Mouse (Mus musculus) liver, embryonic 14.5 days (tissue): ENCODE results near the gene Prdx5. TPM values are rescaled to one million over a fixed set of nuclear protein-coding genes. Genes with fewer than 3 reads are reported as not detected.

ENCODE experiments used
- ATAC-seq: fragments of 200-750 bp; cut with Nextera tagmentation; 2 replicates; pipeline ENCODE4 v1.8.0; 2017; ENCODE audit warnings: moderate number of reproducible peaks, mild to moderate bottlenecking, moderate library complexity; ENCODE audit not compliant: insufficient read depth
- DNase-seq, 3 experiments: peaks; one replicate each; pipeline ENCODE4 v3.0.0-alpha.2; 2012 to 2013; ENCODE audit warnings: low read depth in 3 of 3, low spot score in 3 of 3
- H3K27ac ChIP-seq: fragments of 300-500 bp; sonication (generic); 2 replicates; pipeline ENCODE4 v1.5.1; 2014; ENCODE audit warnings: moderate library complexity, mild to moderate bottlenecking, control low read depth, inconsistent platforms
- H3K27me3 ChIP-seq: fragments of 300-500 bp; sonication (generic); 2 replicates; pipeline ENCODE4 v1.6.1; 2014; ENCODE audit warnings: mild to moderate bottlenecking, low read length, moderate library complexity; ENCODE audit not compliant: control insufficient read depth, insufficient read depth
- H3K36me3 ChIP-seq: fragments of 300-500 bp; sonication (generic); replicated peaks from 2 replicates; pipeline ENCODE4 v1.6.1; 2014; ENCODE audit warnings: low read depth; ENCODE audit not compliant: control insufficient read depth, insufficient read depth
- H3K4me1 ChIP-seq, 2 experiments: fragments of 200-500 bp in 1 of 2; fragments of 300-500 bp in 1 of 2; sonication (generic) in 1 of 2; replicated peaks; 2 replicates each; pipeline ENCODE4 v1.6.1; 2012 to 2014; ENCODE audit warnings: antibody characterized with exemption in 1 of 2, inconsistent platforms in 1 of 2, low read length in 1 of 2; ENCODE audit not compliant: control insufficient read depth in 2 of 2, insufficient read depth in 2 of 2
- H3K4me2 ChIP-seq: fragments of 300-500 bp; sonication (generic); 2 replicates; pipeline ENCODE4 v1.6.1; 2014; ENCODE audit warnings: low read depth, mild to moderate bottlenecking, control low read depth, moderate library complexity
- H3K4me3 ChIP-seq, 2 experiments: fragments of 200-500 bp in 1 of 2; fragments of 300-500 bp in 1 of 2; sonication (generic) in 1 of 2; 2 replicates each; pipeline ENCODE4 v1.5.1; 2012 to 2014; ENCODE audit warnings: low read depth in 2 of 2, low read length in 2 of 2, mild to moderate bottlenecking in 2 of 2, control low read depth in 1 of 2, inconsistent platforms in 1 of 2, moderate library complexity in 1 of 2; ENCODE audit not compliant: insufficient read depth in 1 of 2
- H3K9ac ChIP-seq: fragments of 300-500 bp; sonication (generic); replicated peaks from 2 replicates; pipeline ENCODE4 v1.6.1; 2014; ENCODE audit warnings: mild to moderate bottlenecking, control low read depth, moderate library complexity
- H3K9me3 ChIP-seq: fragments of 300-500 bp; sonication (generic); 2 replicates; pipeline ENCODE4 v1.6.1; 2016; ENCODE audit warnings: low read length, mixed read lengths; ENCODE audit not compliant: control insufficient read depth
- CTCF ChIP-seq: IDR thresholded peaks from 2 replicates; pipeline ENCODE4 v1.5.1; 2016; ENCODE audit warnings: antibody characterized with exemption, low read depth, control low read depth
- EP300 ChIP-seq: IDR thresholded peaks from 2 replicates; pipeline ENCODE4 v1.6.1; 2016; ENCODE audit warnings: antibody characterized with exemption, low read depth
- WGBS: fragments of 180-500 bp; shearing (Covaris S2); extraction: QIAGEN DNeasy Blood & Tissue Kit; methylation state at CpG from one replicate; pipeline ENCODE4 v1.1.7; 2014; ENCODE audit not compliant: insufficient replicate concordance; 5-methylcytosine and 5-hydroxymethylcytosine counted together
- polyA plus RNA-seq, 2 experiments: library from polyadenylated mRNA; depleted of rRNA in 1 of 2; stranded (reverse) in 1 of 2; unstranded in 1 of 2; fragments of >200 nt; fragmentation: Nextera tagmentation in 1 of 2; extraction: Ambion mirVana in 1 of 2; gene quantifications; 2 replicates each; pipeline versions ENCODE4 v1.2.1 to v1.2.3; 2012 to 2014

Prdx5 gene
- polyA plus RNA-seq, 2 experiments, result 54.9 to 87.2 TPM

DNA sequence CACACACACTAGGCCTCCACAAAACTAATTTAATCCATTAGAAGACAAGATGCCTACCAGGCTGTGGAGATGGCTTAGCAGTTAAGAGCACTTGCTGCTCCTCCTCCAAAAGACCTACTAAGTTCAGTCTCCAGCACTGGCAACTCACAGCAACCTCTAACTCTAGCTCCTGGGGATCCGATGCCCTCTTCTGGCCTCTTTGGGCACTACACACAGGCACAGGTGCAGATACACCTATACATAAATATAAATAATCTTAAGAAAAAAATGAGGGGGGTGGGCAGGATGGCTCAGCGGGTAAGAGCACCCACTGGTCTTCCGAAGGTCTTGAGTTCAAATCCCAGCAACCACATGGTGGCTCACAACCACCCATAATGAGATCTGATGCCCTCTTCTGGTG, 26.4 kb upstream of the Prdx5 start:
- Histone ChIP-seq H3K4me1 (peaks cover 3% of the 10 kb centered on the region in 2 experiments; a peak in 2 of 4 replicates), H3K4me2 (no peak overlapping the region), H3K9me3 (no peaks in the 10 kb centered on the region), H3K27ac (no peak overlapping the region), H3K9ac (no peak overlapping the region), H3K36me3 (no peaks in the 10 kb centered on the region), H3K27me3 (peaks cover 47% of the 10 kb centered on the region), H3K4me3 (no peak overlapping the region)
- WGBS, result 9% methylated on average over 3 of the region's 3 CpGs
- no peak for DNase-seq
- peak; percentile 75 for TF ChIP-seq CTCF
- TF ChIP-seq EP300, result no peak
- no peak for ATAC-seq

DNA sequence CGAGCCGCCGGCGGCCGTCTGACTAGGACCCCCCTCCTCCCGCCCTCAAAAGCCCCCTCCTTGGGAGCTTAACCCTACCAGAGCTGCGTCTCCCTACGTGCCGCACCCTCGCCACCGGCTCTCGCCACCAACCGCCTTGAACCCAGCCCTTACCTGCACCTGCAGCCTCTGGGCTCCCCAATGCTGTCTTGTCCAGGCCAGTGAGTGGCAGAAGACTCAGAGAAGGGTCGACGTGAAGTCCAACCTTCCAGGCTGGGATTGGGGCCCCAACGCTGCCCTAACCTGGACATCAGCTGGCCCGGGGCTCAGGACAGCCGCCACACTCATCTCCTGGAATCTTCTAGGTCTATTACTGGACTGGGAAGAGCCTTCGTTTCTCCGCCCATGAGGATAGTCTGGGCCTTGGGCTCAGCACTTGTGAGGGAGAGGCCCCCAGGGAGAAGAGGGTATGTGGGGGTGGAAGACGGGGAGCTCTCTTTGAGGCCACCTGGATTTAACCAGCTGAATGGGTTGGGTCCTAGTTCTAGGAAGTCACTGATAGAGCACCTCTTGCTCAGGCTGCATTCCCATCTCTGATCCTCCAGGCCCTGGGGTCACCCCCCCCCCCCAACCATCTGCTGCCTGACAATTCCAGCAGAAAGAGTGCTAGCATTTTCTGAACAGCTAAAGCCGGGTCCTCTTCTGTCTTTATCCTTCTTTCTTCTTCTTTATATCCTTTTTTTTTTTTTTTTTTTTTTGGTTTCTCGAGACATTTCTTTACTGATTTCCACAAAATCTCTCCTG, 24.5 kb upstream of the Prdx5 start, which contains the start of gene Kcnk4:
Gene Kcnk4 (minus strand): TSS at position 321 of the 783 bp plus-strand sequence.
- 0 out of 4 replicates have a peak within 1 kb of the TSS, but pooled peaks of 1 of the 2 experiments have one; percentile 12 for H3K4me3 ChIP-seq

DNA sequence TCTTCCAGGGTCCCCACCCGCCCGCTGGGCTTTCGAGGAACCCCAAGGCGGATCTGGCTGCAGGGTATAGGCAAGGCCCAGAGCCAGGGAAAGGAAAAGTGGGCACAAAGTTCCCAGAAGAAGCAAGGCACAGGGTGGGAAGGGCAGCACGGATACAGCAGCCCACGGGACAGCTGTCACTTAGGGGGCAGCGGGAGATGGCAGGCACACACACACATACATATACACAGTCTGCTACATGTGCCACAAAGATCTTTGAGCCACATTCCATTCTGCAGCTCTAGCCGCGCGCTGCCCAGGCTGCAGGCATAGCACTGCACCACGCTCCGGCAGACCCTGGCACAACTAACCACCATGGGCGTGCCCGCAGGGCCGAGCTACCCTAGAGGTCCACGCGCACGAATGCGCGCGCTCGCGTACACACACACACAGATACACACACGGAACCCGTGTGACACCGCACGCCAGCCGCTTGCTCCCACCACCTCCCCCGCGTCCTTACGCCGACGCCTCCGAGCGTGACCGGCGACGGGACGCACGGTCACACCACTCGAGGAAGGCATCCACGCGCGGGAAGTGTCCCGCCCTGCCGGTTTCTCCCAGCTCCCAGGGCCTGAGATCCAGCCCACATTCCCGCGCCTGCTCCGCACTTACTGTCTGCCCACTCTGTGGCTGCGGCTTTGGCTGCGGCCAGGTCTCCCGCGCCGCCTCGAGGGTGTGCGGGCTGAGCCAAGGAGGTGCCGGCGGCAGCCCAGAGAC, 23.7 kb upstream of the Prdx5 start:
- 8% methylated on average over 58 of the region's 58 CpGs for WGBS
- no peak for DNase-seq
- Histone ChIP-seq H3K4me3 (0 out of 4 replicates have a peak overlapping the region, but pooled peaks of 1 of the 2 experiments have one; percentile 12), H3K4me2 (peak overlapping the region; percentile 18), H3K9me3 (no peaks in the 10 kb centered on the region), H3K27me3 (peaks cover 68% of the 10 kb centered on the region), H3K27ac (no peak overlapping the region), H3K9ac (no peak overlapping the region), H3K4me1 (no peaks in the 10 kb centered on the region), H3K36me3 (no peaks in the 10 kb centered on the region)
- no peak for ATAC-seq
- TF ChIP-seq CTCF (no peak), EP300 (no peak)

More for the DNA sequence above, 24.5 kb upstream of the Prdx5 start, which contains the start of gene Kcnk4:
- TF ChIP-seq EP300 (no peak), CTCF (no peak)
- H3K9me3 ChIP-seq, result no peaks in the 10 kb centered on the region
- 12% methylated on average over 23 of the region's 23 CpGs for WGBS
- no peaks in the 10 kb centered on the region for H3K4me1 ChIP-seq
- H3K4me2 ChIP-seq, result peak within 1 kb of the TSS; percentile 18
- no peaks in the 10 kb centered on the region for H3K36me3 ChIP-seq
- H3K9ac ChIP-seq, result no peak within 1 kb of the TSS
- no peak for ATAC-seq
- DNase-seq, result no peak
- H3K27ac ChIP-seq, result no peak within 1 kb of the TSS
- peaks cover 61% of the 10 kb centered on the region for H3K27me3 ChIP-seq

DNA sequence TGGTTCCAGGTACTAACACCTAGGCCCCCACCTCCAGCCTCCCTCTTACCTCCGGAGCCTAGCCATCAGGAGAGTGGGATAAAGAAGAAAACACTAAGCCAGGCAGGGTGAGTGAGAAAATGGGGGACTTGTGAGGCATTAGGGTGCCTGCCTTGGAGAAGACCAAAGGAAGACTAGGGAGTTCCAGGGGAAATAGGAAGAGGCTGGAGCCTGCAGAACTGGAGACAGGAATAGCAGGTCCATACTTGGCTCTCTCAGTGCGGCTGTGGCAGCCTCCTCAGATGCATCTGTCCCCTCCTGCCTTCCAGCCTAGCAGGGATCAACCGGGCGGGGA, 23.2 kb upstream of the Prdx5 start:
- H3K4me2 ChIP-seq, result no peak overlapping the region
- H3K9me3 ChIP-seq, result no peaks in the 10 kb centered on the region
- H3K9ac ChIP-seq, result no peak overlapping the region
- no peak overlapping the region for H3K4me3 ChIP-seq
- WGBS, result 29% methylated on average over 4 of the region's 4 CpGs
- no peak overlapping the region for H3K27ac ChIP-seq
- ATAC-seq (no peak), DNase-seq (no peak)
- TF ChIP-seq EP300 (no peak), CTCF (no peak)
- no peaks in the 10 kb centered on the region for H3K4me1 ChIP-seq
- H3K27me3 ChIP-seq, result peaks cover 74% of the 10 kb centered on the region
- H3K36me3 ChIP-seq, result no peaks in the 10 kb centered on the region

DNA sequence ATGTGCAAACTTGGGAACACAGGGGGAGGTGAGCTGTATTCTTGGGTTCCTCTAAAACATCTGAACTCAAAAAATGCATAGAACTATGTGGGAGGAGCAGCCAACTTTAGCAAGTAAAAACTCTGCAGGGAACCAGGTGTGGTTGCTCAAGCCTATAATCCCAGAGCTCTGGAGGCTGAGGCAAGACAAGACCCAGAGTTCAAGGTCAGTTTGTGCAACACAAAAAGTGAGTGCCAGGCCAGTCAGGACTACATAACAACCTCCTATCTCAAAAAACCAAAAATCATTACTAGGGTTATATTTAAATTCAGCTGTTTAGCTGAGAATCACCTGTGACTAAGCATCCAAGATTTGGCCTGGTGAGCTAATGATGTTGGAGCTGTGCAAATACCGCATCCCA, 22.1 kb upstream of the Prdx5 start:
- WGBS, result 48% methylated on average over 1 of the region's 1 CpGs
- Histone ChIP-seq H3K27me3 (peaks cover 84% of the 10 kb centered on the region), H3K4me3 (no peak overlapping the region), H3K27ac (no peak overlapping the region), H3K9me3 (no peaks in the 10 kb centered on the region), H3K4me1 (no peaks in the 10 kb centered on the region), H3K36me3 (no peaks in the 10 kb centered on the region), H3K9ac (no peak overlapping the region), H3K4me2 (no peak overlapping the region)
- ATAC-seq (no peak), DNase-seq (no peak)
- TF ChIP-seq CTCF, result no peak
